Mouse (Mus musculus) embryonic fibroblast, embryonic 13.5 days (primary cell): ENCODE measurements around the gene Sowaha.

Experiments
- CTCF ChIP-seq: IDR thresholded peaks from 2 replicates; pipeline ENCODE4 v1.5.1; 2011; ENCODE audit warnings: mild to moderate bottlenecking, control low read depth, low read length, moderate library complexity, borderline replicate concordance; ENCODE audit not compliant: insufficient read depth
- POLR2A ChIP-seq: IDR thresholded peaks from 2 replicates; pipeline ENCODE4 v1.6.1; 2011; ENCODE audit warnings: low read depth, mild to moderate bottlenecking, control low read depth, low read length, moderate library complexity

GRCm38 (mm10) chr11:53525461-53525860 is 45.4 kb upstream of the Sowaha start:
- TF ChIP-seq POLR2A: no peak
- no peak for TF ChIP-seq CTCF
